Mouse (Mus musculus) liver, adult 2 months (tissue): Measurements from ENCODE around the gene Pdlim5.

ENCODE experiments used
- CTCF ChIP-seq: fragments of 200-500 bp; IDR thresholded peaks from 2 replicates; pipeline ENCODE4 v1.5.1; 2011; ENCODE audit warnings: low read depth, low read length, control low read depth
- POLR2A ChIP-seq: fragments of 200-500 bp; IDR thresholded peaks from 2 replicates; pipeline ENCODE4 v1.6.1; 2011; ENCODE audit warnings: low read length, control low read depth; ENCODE audit not compliant: insufficient read depth; ENCODE audit errors: extremely low read depth

DNA sequence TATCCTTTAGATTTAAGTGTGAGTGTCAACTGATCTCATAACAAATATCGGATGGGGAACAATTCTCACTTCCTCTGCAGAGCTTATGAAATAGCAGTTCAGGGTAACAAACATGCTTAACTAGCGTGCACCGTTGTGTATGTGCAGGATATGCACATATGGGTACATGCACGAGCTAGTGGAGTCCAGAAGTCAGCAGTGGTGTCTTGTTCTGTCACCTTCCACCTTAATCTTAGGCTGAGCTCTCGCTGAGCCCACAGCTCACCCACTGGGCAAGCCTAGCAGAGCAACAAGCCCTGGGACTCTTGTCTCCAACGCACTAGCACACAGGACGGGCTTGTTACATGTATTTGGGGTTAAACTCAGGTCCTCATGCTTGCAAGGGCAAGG, 100.2 kb downstream of the Pdlim5 start:
- TF ChIP-seq CTCF (no peak), POLR2A (no peak)
